Mouse (Mus musculus): Measurements from ENCODE around the gene Rgp1.

- TF ChIP-seq CTCF (IDR thresholded peaks at IDR 0.05; ENCODE audit: borderline replicate concordance, control insufficient read depth, extremely low read depth, insufficient read depth, low read length, poor library complexity) (no peak), POLR2A (IDR thresholded peaks at IDR 0.05; ENCODE audit: control insufficient read depth, extremely low read depth, insufficient read depth, low read length, poor library complexity) (no peak)
Measured at GRCm38 (mm10) chr4:43591543-43591942, 13.0 kb downstream of the Rgp1 start.
